Mouse (Mus musculus) CD4-positive, CD25-positive, alpha-beta regulatory T cell, adult 2 months (primary cell): ENCODE measurements around the gene Tmem258.

Source experiments
- DNase-seq: peaks from one replicate; pipeline ENCODE4 v3.0.0-alpha.2; 2012; ENCODE audit warnings: low read depth, low spot score

Gene Tmem258

GRCm38 (mm10) chr19:10184096-10184495 is 19.7 kb upstream of the Tmem258 start:
- no peak for DNase-seq

GRCm38 (mm10) chr19:10185876-10186275 is 17.9 kb upstream of the Tmem258 start:
- DNase-seq: no peak

- no peak for DNase-seq
These were observed 17.2 kb upstream of the Tmem258 start for GRCm38 (mm10) chr19:10186569-10186968.

DNA sequence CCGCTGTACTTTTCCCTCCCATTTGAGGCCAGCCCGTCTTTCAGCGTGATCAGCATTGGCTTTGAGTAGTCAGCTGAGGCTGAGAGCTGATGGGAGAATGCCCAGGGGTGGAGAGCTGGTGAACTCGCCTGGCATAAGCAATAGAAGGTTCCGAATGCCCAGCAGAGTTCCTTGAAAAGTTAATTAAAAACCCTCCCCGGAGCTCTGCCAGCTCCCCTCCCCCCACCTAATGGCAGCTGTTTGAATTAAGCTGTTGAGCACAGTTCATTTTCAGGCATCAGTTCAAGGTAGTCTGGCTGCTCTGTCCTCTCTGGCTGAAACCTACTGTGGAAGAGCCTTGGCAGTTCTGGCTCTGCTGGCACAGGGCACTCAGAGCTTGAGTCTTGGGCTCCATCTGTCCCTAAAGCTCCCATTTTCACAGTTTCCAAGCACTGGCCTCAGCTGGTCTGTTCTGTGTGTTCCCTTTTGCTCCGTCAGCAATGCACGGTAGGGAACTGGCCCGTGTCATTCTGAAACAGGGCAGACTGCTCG is 15.5 kb upstream of the Tmem258 start:
- DNase-seq: no peak

- no peak for DNase-seq
These were observed 14.8 kb upstream of the Tmem258 start for GRCm38 (mm10) chr19:10189022-10189421.

- no peak for DNase-seq
These were observed 13.9 kb upstream of the Tmem258 start for GRCm38 (mm10) chr19:10189940-10190339.

DNA sequence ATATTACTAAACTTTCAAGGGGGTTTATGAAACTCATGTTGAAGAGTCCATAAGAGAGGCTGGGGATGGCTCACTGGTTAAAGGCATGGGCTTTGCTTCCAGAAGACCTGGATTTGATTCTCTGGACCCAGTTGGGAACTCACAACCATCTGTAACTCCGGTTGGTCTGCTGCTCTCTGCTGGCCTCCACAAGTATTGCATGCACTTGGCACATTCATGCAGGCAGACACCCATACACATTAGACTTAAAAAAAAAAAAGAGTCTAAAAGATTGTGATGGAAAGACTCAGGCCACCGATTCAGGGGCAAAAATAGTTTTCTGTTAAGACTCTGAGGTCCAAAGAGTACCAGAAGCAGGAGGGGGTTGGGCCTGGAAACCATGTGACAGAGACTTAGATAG is 13.0 kb upstream of the Tmem258 start:
- DNase-seq: peak; percentile 76

DNA sequence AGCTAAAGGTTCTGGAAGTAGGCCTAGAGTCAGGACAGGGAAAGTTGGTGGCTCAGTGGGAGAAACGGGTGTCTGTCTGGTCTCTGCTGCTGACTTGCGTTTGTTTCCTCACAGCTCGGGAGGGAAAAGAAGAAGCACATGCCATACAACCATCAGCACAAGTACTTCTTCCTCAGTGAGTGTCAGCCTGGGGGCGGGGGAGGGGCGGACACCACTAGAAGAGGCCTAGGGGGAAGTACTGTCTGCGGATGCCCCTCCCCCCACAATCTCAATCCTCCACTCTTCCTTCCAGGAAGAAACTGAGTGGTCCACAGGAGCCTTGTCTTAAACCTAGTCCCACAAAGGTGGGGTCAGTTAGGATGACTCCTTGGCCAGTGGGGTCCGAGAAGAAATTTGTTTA is 12.5 kb upstream of the Tmem258 start:
- DNase-seq: peak; percentile 31

GRCm38 (mm10) chr19:10194337-10194736 is 9.5 kb upstream of the Tmem258 start:
- DNase-seq: no peak

DNA sequence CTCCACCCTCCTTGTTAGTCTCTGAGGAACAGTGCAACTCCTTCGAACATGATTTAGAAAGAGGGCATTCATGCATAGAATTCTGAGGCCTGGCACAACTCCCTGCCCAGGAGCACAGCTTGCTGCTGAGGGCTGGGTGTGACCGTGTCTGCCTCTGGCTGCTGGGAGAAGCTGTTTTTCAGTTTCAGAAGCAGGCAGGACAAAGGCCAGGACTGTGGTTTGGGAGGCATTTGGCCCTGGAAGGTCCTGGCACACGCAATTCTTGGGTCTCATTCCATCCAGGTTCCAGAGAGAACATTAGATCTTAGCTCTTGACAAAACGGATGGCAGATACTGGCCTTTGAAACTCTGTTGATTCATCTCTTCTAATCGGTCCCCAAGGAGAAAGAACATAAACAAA is 8.6 kb upstream of the Tmem258 start:
- no peak for DNase-seq

DNA sequence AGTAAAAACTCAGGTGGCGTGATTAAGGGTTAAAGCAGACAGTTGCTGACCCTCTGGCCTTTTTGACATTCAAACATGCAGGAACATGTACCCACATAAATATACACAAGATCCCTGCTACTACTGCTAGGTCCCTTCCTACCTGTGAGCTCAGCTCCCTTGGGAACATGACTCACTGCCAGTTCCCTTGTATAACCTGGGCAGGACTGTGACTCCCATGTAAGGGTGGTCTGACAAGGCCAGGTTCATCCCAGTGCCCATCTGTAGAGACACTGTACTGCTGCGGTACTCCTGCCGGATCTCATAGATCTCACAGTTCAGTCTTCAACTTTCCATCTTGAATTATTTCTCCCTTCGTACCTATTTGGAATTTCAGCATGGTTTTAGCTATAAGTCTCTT is 6.7 kb upstream of the Tmem258 start:
- no peak for DNase-seq

- no peak for DNase-seq
These were observed 5.5 kb upstream of the Tmem258 start for GRCm38 (mm10) chr19:10198286-10198685.

DNA sequence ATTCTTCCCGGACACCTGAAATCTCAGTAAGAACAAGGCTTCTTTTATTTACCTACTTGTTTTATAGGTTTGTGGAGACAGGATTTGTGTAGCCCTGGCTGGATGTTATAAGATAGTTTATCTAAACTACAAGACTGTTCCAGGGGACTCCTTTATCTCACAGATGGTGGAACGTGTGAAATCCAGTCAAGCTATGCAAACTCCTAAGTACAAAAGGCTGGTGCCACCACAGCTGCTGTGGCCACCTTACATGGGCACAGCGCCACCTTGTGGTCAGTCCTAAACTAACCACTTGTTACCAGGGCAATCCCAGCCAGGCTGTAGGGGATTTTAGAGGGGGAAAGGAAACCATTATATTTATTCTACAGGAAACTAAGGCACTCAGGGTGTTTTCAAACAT is 5.1 kb upstream of the Tmem258 start:
- DNase-seq: peak; percentile 89

DNA sequence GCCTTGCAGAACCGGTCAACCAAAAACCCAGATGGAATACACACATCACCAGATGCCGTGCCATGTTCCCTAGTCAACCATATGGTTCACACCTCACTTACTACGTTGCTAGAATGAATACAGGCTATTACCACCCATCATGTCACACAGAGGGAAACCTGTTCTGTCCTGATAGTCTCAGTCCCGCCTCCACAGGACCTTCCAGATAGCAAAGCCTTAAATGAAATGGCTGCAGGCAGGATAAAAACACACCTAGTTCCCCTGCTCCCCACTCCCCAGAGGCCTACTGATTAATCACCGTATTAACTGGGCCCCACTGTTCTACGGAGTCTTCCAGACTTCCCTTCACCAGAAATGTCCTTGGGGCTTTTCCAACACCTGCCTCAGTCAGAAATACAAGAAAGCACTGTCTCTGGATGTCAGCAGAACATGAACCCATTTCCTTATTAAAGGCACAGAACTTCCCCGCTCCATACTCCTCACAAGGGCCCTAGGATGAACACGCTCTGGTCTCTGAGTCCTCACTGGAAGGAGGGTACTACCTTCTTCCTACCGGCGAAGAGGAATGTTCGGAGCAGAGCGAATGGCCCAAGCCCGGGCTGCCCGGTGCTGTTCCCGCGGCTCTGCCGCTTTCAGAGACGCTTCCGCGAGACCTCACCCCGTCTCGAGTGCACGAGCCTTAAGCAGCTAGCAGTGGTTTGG is 517 bp upstream of the Tmem258 start:
- no peak for DNase-seq

GRCm38 (mm10) chr19:10204616-10205001 is 795 bp downstream of the Tmem258 start:
- DNase-seq: peak; percentile 77

- peak; percentile 10 for DNase-seq
These were observed 1.2 kb downstream of the Tmem258 start for GRCm38 (mm10) chr19:10205051-10205450.

GRCm38 (mm10) chr19:10208851-10209250 is 5.0 kb downstream of the Tmem258 start:
- no peak for DNase-seq

DNA sequence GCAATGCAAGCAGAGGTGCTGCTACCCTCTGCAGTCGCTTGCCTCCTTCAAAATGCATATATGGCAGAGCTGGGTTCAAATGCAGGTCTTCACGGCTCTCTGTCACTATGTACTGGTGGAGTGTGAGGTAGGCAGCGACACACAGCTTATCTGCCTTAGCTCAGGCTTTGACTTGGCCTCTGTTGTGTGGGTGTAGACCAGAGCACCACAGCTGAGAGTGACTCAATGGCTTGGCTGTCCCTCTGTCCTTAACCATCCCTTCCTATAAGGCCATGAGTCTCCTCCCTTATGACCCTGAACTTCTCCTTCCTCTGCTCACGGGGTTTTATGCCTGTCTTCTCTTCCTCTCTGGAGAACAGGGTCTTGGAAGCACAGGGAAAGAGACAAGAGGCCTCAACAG is 7.1 kb downstream of the Tmem258 start:
- no peak for DNase-seq

GRCm38 (mm10) chr19:10213796-10214471 is 10.1 kb downstream of the Tmem258 start:
- no peak for DNase-seq

DNA sequence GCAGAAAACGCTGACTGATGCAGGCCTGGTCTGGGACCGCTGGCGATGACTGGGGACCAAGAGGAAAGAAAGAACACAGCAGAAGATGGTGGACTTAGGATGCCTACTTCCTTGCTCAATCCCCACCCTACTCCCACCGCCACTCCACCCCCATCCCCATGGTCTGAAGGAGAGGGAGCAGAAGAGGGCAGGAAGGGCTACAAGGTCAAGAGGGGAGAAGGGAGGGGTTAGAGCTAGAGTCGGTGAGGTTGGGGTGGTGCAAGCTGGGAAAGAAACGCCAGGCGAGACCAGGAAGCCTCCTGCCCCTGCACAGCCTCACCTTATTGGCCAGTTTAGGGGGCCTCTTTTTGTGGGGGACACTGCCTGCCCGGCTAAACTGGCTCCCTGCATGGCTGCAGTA is 12.3 kb downstream of the Tmem258 start:
- no peak for DNase-seq

DNA sequence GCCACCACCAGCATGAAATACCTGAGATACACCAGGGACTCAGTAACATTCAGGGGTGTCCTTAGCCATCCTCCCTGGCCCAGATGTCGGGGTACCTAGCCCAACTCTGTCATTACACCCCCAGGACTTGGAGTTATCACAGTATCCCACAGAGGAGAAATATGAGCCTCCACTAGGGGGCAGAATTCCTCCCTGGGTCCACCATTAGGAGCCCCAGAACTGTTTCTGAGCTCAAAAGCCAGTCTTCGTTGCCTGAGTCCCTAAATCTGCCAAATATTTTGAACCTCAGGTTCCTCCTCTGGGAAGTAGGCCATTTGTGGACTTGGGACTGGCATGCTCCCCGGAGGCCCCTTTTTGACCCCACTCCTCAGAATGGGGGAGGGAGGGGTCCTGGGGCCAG is 15.3 kb downstream of the Tmem258 start:
- DNase-seq: peak; percentile 66

DNA sequence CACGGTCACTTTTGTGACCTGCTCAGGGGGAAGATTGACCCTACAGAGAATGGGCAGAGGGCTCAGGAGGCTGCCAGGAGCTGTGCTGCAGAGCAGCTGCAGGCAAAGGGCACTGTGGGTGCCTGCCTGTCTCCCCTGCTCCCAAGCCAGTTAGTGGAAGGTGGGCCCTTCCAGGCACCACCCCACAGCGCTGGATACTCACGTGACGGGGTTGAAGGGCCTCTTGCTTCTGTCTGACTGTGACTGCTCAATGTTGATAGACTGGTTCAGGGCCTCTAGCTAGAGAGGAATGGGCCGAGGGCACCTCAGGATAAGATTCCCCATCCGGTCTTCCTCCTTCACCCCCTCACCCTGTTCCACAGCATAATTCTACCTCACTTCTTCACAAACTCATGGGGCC is 15.8 kb downstream of the Tmem258 start:
- DNase-seq: no peak

DNA sequence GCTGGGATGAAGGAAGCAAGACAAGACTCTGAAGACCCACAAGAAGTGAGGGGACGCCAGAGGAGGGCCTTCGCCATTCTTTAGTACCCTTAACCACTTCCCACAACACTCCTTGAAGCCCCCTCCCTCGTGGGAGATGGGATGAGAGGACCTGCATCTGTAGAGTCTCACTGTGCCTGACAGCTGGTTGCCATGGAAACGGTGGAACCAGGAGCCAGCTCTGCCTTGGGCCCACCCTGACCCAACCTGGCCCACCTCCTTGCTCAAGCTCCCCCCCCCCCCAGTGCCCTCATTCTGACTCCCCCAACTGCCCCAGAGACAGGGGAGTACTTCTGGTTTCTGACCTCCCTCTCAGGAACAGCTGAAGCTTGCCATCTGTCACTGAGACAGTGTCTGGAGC is 17.8 kb downstream of the Tmem258 start:
- no peak for DNase-seq
